Mouse (Mus musculus) ES-E14 (cell line): ENCODE data around the gene Bicdl1. TPM values are rescaled to one million over a fixed set of nuclear protein-coding genes. Genes with fewer than 3 reads are reported as not detected.

Experiments used
- DNase-seq: peaks from one replicate; pipeline ENCODE4 v3.0.0-alpha.2; 2013; ENCODE audit warnings: low read depth, low spot score
- H3K27ac ChIP-seq: 2 replicates; pipeline ENCODE4 v1.5.1; 2012; ENCODE audit warnings: low read depth, mild to moderate bottlenecking, low read length, moderate library complexity, mixed read lengths; ENCODE audit not compliant: poor library complexity, insufficient read depth, severe bottlenecking
- H3K36me3 ChIP-seq: 2 replicates; pipeline ENCODE4 v1.6.1; 2012; ENCODE audit warnings: mild to moderate bottlenecking, low read length, moderate library complexity, mixed read lengths; ENCODE audit not compliant: control insufficient read depth, poor library complexity, insufficient read depth, severe bottlenecking
- H3K4me1 ChIP-seq, 2 experiments: fragments of 150-350 bp in 1 of 2; sonication (generic) in 1 of 2; 2 replicates each; pipeline ENCODE4 v1.6.1; 2012; ENCODE audit warnings: low read length in 2 of 2, mild to moderate bottlenecking in 1 of 2, mixed read lengths in 1 of 2; ENCODE audit not compliant: control insufficient read depth in 2 of 2, insufficient read depth in 2 of 2, poor library complexity in 1 of 2
- H3K4me3 ChIP-seq, 2 experiments: fragments of 150-350 bp in 1 of 2; sonication (generic) in 1 of 2; 2 replicates each; pipeline ENCODE4 v1.5.1; 2012; ENCODE audit warnings: low read length in 2 of 2, low read depth in 1 of 2, mild to moderate bottlenecking in 1 of 2, mixed read lengths in 1 of 2; ENCODE audit not compliant: insufficient read depth in 1 of 2, poor library complexity in 1 of 2, severe bottlenecking in 1 of 2
- H3K9ac ChIP-seq: 2 replicates; pipeline ENCODE4 v1.6.1; 2012; ENCODE audit warnings: low read depth, mild to moderate bottlenecking, low read length, mixed read lengths; ENCODE audit not compliant: poor library complexity, insufficient read depth, severe bottlenecking
- H3K9me3 ChIP-seq: fragments of 150-350 bp; sonication (generic); 2 replicates; pipeline ENCODE4 v1.6.1; 2012; ENCODE audit warnings: low read depth, mild to moderate bottlenecking, low read length; ENCODE audit not compliant: control insufficient read depth, insufficient read depth
- CHD2 ChIP-seq: IDR thresholded peaks from 2 replicates; pipeline ENCODE4 v1.6.1; 2014; ENCODE audit warnings: mild to moderate bottlenecking, low read depth, low read length, inconsistent platforms
- HCFC1 ChIP-seq: IDR thresholded peaks from 2 replicates; pipeline ENCODE4 v1.6.1; 2012; ENCODE audit warnings: low read length, inconsistent platforms, borderline replicate concordance; ENCODE audit not compliant: insufficient read depth
- MAFK ChIP-seq: IDR thresholded peaks from 2 replicates; pipeline ENCODE4 v1.6.1; 2014; ENCODE audit warnings: mild to moderate bottlenecking, low read depth, low read length, inconsistent platforms; ENCODE audit not compliant: insufficient read depth
- ZC3H11A ChIP-seq: IDR thresholded peaks from 2 replicates; pipeline ENCODE4 v1.6.1; 2012; ENCODE audit warnings: low read depth, mild to moderate bottlenecking, inconsistent platforms, low read length, borderline replicate concordance
- ZNF384 ChIP-seq: IDR thresholded peaks from 2 replicates; pipeline ENCODE4 v1.6.1; 2012; ENCODE audit warnings: low read depth, low read length, inconsistent platforms
- in situ Hi-C, 2 experiments: fragments of 600-800 bp; cut with MboI; formaldehyde crosslinking; loops; one replicate each; pipeline ENCODE4 v1.15.1; 2025; ENCODE audit warnings: low sequenced_read_pairs in 2 of 2, inconsistent platforms in 1 of 2; ENCODE audit not compliant: unreplicated experiment in 2 of 2
- total RNA-seq: library from RNA; depleted of rRNA; stranded (reverse); fragments of 300-350 nt; gene quantifications from 2 replicates; pipeline ENCODE4 v1.2.3, GENCODE M21; 2012; rRNA removed

Gene Bicdl1
- 18.5 and 25.3 TPM in 2 replicates for total RNA-seq

DNA sequence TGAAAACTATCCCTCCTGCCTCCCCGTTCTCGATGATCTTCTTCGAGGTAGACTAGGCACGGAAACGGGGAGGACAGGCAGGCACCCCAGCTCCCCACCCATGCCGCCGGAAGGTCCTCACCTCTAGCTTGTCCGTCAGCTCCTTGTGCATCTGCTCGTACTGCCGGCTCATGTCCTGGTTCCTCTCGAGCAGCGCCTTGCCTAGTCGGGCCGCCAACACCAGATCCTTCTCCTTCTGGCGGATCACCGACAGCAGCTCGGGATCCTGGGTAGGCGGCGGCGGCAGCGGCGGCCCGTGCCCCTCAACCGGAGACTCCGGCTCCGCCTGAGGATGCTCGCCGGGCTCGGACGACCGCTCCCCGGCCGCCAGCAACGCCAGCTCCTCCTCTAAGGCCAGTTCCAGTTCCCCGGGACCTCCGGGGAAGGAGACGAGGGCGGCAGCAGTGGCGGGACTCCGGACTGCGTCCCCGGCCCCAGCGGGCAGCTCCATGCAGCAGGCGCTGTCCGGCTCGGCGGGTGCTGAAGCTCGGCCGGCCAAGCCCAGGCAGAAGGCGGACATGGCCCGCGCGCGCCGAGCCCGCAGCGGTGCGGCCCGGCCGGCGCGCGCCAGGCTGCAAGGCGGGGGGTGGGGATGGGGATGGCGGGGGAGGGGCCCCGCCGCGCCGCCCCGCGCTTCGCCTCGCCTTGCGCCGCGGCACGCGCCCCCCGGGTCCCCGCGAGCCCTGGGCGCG lies at the start of gene Bicdl1:
Gene Bicdl1 (minus strand): TSS at position 621 of the 731 bp plus-strand sequence.
- Histone ChIP-seq H3K36me3 (no peaks in the 10 kb centered on the region), H3K4me1 (peaks cover 0 to 4% of the 10 kb centered on the region in 2 experiments; a peak in 2 of 4 replicates), H3K27ac (peak within 1 kb of the TSS; percentile 45; the same call in 1 of the 2 replicates)

DNA sequence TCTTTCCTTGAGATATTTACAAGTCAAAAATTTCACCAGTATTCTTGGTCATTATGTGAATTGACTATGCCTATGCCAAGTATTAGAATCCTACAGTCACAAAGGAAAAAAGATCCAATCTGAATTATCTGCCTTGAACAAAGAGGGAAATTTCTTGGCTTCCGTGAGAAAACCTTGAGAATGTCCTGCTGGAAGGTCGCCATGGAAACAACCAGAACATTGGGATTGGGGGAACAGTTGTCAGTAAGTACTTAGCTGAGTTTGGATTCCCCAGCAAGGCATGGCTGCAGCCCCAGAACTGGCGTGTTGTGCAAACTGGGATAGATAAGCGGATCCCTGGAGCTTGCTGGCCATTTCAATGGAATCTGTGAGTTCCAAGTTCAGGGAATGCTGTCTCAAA lies 45.5 kb upstream of the Bicdl1 start:
- no peaks in the 10 kb centered on the region for H3K9me3 ChIP-seq
- no peak for DNase-seq
- in situ Hi-C loops = no loop called here
- H3K9ac ChIP-seq = no peak overlapping the region
- H3K4me3 ChIP-seq = no peak overlapping the region
- no peak overlapping the region for H3K27ac ChIP-seq
- no peaks in the 10 kb centered on the region for H3K36me3 ChIP-seq
- no peaks in the 10 kb centered on the region for H3K4me1 ChIP-seq
- TF ChIP-seq CHD2 = no peak
- no peak for TF ChIP-seq HCFC1

More for the DNA sequence above, at the start of gene Bicdl1:
- Histone ChIP-seq H3K9me3 (no peaks in the 10 kb centered on the region), H3K4me3 (peak within 1 kb of the TSS; percentile 80 to 93), H3K9ac (peak within 1 kb of the TSS; percentile 76)
- peak; percentile 60 for DNase-seq
- in situ Hi-C loops = no loop called here
- TF ChIP-seq MAFK = no peak
- no peak for TF ChIP-seq ZC3H11A

DNA sequence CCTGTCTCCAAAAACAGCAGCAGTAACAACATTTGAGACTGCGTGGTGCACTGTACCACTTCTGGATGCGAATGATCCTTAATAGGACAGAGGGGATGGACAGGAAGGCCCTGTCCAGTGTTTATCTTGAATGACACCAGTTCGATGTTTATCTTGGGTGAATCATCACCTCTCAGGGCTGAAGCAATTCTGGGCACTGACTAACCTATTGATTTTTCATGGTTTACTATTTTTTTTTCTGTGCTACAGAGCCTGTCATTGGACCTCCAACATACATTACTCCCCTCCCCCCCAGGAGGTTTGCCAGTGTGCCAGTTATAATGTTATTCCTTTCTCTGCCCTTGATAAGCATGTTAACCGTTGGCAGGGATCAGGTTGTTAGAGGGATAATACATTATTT lies 43.9 kb upstream of the Bicdl1 start:
- no peak overlapping the region for H3K4me3 ChIP-seq
- no peaks in the 10 kb centered on the region for H3K4me1 ChIP-seq
- no peak overlapping the region for H3K27ac ChIP-seq
- no peak for DNase-seq
- H3K9ac ChIP-seq = no peak overlapping the region
- TF ChIP-seq HCFC1 (no peak), ZC3H11A (no peak), ZNF384 (no peak), MAFK (no peak), CHD2 (no peak)
- no peaks in the 10 kb centered on the region for H3K9me3 ChIP-seq
- in situ Hi-C loops = no loop called here
- H3K36me3 ChIP-seq = no peaks in the 10 kb centered on the region

DNA sequence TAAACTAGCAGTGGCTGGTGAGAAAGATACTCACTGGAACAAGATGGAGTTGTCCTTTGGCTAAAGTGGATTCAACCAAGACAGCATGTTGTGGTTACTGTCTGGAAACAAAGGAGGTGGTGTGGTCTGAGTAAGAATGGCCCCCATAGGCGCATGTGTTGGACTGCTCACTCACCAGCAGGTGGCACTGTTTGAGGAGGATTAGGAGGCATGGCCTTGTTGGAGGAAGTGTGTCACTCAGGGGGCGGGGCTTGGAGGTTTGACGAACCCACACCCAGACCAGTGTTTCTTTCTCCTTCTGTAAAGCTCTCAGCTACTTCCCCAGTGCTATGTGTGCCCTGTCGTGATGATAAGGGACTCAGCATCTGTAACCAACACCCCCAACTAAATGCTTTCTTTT lies 38.6 kb upstream of the Bicdl1 start:
- Histone ChIP-seq H3K9ac (no peak overlapping the region), H3K36me3 (no peaks in the 10 kb centered on the region), H3K4me1 (no peaks in the 10 kb centered on the region), H3K27ac (no peak overlapping the region), H3K4me3 (no peak overlapping the region), H3K9me3 (no peaks in the 10 kb centered on the region)
- no peak for TF ChIP-seq ZC3H11A
- in situ Hi-C loops = no loop called here
- peak; percentile 26 for DNase-seq

DNA sequence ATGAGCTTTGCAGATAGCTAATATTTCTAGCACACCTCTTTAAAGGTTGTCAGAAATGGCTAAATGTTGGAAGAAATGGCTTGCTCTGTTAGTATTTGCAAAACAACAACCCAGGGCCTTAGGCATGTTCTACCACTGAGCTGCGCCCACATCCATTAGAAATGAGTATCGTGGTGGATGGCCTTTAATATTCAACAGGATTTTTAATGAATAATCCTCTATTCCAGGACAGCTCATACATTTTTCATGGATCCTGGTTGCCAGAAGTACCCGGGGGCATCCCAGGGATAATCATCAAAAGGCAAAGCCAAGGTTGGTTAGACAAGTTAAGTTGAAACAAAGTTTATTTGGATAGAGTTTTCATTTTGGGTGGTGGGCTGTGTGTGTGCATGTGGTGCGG lies 37.7 kb upstream of the Bicdl1 start:
- in situ Hi-C loops = no loop called here
- H3K4me3 ChIP-seq = no peak overlapping the region
- no peak for DNase-seq
- no peaks in the 10 kb centered on the region for H3K4me1 ChIP-seq
- H3K9ac ChIP-seq = no peak overlapping the region
- no peak overlapping the region for H3K27ac ChIP-seq
- TF ChIP-seq HCFC1 (no peak), ZNF384 (no peak), MAFK (no peak), CHD2 (no peak), ZC3H11A (no peak)
- no peaks in the 10 kb centered on the region for H3K9me3 ChIP-seq
- H3K36me3 ChIP-seq = no peaks in the 10 kb centered on the region
